Mouse (Mus musculus): ENCODE measurements around the gene Kcnmb1. TPM values are rescaled to one million over a fixed set of nuclear protein-coding genes. Genes with fewer than 3 reads are reported as not detected.

Gene Kcnmb1
- polyA plus RNA-seq, 1 experiment from 2014 or later: 2.1 TPM

GRCm38 (mm10) chr11:33955982-33956381, 6.8 kb upstream of the Kcnmb1 start:
- ATAC-seq: no peak
- 52% methylated on average over 4 of the region's 4 CpGs for WGBS
- H3K27ac ChIP-seq (ENCODE audit: low read length): no peak overlapping the region

GRCm38 (mm10) chr11:33956623-33957022, 6.2 kb upstream of the Kcnmb1 start:
- Histone ChIP-seq H3K36me3 (ENCODE audit: control insufficient read depth, insufficient read depth, low read length) (no peaks in the 10 kb centered on the region), H3K9me3 (ENCODE audit: control insufficient read depth, low read length) (no peaks in the 10 kb centered on the region), H3K4me1 (ENCODE audit: control insufficient read depth, insufficient read depth, low read length) (peaks cover 8% of the 10 kb centered on the region; the same call in 1 of the 2 replicates), H3K9ac (ENCODE audit: low read depth, low read length) (no peak overlapping the region), H3K27me3 (replicated peaks; ENCODE audit: control insufficient read depth, insufficient read depth, low read length) (no peaks in the 10 kb centered on the region), H3K27ac (ENCODE audit: low read length) (no peak overlapping the region), H3K4me3 (ENCODE audit: low read length) (no peak overlapping the region), H3K4me2 (ENCODE audit: low read depth, low read length) (no peak overlapping the region)
- 78% methylated on average over 5 of the region's 5 CpGs for WGBS
- no peak for ATAC-seq

More at GRCm38 (mm10) chr11:33955982-33956381, 6.8 kb upstream of the Kcnmb1 start:
- no peaks in the 10 kb centered on the region for H3K27me3 ChIP-seq (replicated peaks; ENCODE audit: control insufficient read depth, insufficient read depth, low read length)
- no peak overlapping the region for H3K4me2 ChIP-seq (ENCODE audit: low read depth, low read length)
- no peaks in the 10 kb centered on the region for H3K9me3 ChIP-seq (ENCODE audit: control insufficient read depth, low read length)
- no peaks in the 10 kb centered on the region for H3K36me3 ChIP-seq (ENCODE audit: control insufficient read depth, insufficient read depth, low read length)
- H3K4me3 ChIP-seq (ENCODE audit: low read length): no peak overlapping the region
- H3K9ac ChIP-seq (ENCODE audit: low read depth, low read length): no peak overlapping the region
- H3K4me1 ChIP-seq (ENCODE audit: control insufficient read depth, insufficient read depth, low read length): peaks cover 8% of the 10 kb centered on the region; the same call in 1 of the 2 replicates

GRCm38 (mm10) chr11:33957595-33957994, 5.2 kb upstream of the Kcnmb1 start:
- H3K27ac ChIP-seq (ENCODE audit: low read length): no peak overlapping the region
- no peaks in the 10 kb centered on the region for H3K27me3 ChIP-seq (replicated peaks; ENCODE audit: control insufficient read depth, insufficient read depth, low read length)
- H3K9ac ChIP-seq (ENCODE audit: low read depth, low read length): no peak overlapping the region
- peaks cover under 1% of the 10 kb centered on the region; the same call in 1 of the 2 replicates for H3K4me1 ChIP-seq (ENCODE audit: control insufficient read depth, insufficient read depth, low read length)
- H3K4me3 ChIP-seq (ENCODE audit: low read length): no peak overlapping the region
- H3K4me2 ChIP-seq (ENCODE audit: low read depth, low read length): no peak overlapping the region
- no peaks in the 10 kb centered on the region for H3K9me3 ChIP-seq (ENCODE audit: control insufficient read depth, low read length)
- ATAC-seq: no peak
- no peaks in the 10 kb centered on the region for H3K36me3 ChIP-seq (ENCODE audit: control insufficient read depth, insufficient read depth, low read length)
- 71% methylated on average over 6 of the region's 6 CpGs for WGBS

- no peak for ATAC-seq
- H3K9me3 ChIP-seq (ENCODE audit: control insufficient read depth, low read length): no peaks in the 10 kb centered on the region
Measured at GRCm38 (mm10) chr11:33958713-33959112, 4.1 kb upstream of the Kcnmb1 start.

GRCm38 (mm10) chr11:33962178-33962577, 635 bp upstream of the Kcnmb1 start:
- Histone ChIP-seq H3K36me3 (ENCODE audit: control insufficient read depth, insufficient read depth, low read length) (no peaks in the 10 kb centered on the region), H3K4me1 (ENCODE audit: control insufficient read depth, insufficient read depth, low read length) (0 out of 2 replicates have a peak, but pooled peaks cover 3% of the 10 kb centered on the region), H3K27ac (ENCODE audit: low read length) (peak overlapping the region; percentile 79), H3K9ac (ENCODE audit: low read depth, low read length) (no peak overlapping the region), H3K9me3 (ENCODE audit: control insufficient read depth, low read length) (no peaks in the 10 kb centered on the region), H3K4me3 (ENCODE audit: low read length) (no peak overlapping the region), H3K4me2 (ENCODE audit: low read depth, low read length) (no peak overlapping the region), H3K27me3 (replicated peaks; ENCODE audit: control insufficient read depth, insufficient read depth, low read length) (no peaks in the 10 kb centered on the region)
- ATAC-seq: 0 out of 2 replicates have a peak, but pooled peaks have one; percentile 36
- 40% methylated on average over 7 of the region's 7 CpGs for WGBS

More at GRCm38 (mm10) chr11:33958713-33959112, 4.1 kb upstream of the Kcnmb1 start:
- no peaks in the 10 kb centered on the region for H3K27me3 ChIP-seq (replicated peaks; ENCODE audit: control insufficient read depth, insufficient read depth, low read length)
- H3K27ac ChIP-seq (ENCODE audit: low read length): no peak overlapping the region
- H3K4me2 ChIP-seq (ENCODE audit: low read depth, low read length): no peak overlapping the region
- H3K36me3 ChIP-seq (ENCODE audit: control insufficient read depth, insufficient read depth, low read length): no peaks in the 10 kb centered on the region
- H3K4me1 ChIP-seq (ENCODE audit: control insufficient read depth, insufficient read depth, low read length): 0 out of 2 replicates have a peak, but pooled peaks cover 3% of the 10 kb centered on the region
- H3K9ac ChIP-seq (ENCODE audit: low read depth, low read length): no peak overlapping the region
- H3K4me3 ChIP-seq (ENCODE audit: low read length): no peak overlapping the region
- WGBS: 78% methylated on average over 8 of the region's 8 CpGs

- peaks cover 3% of the 10 kb centered on the region; the same call in 1 of the 2 replicates for H3K4me1 ChIP-seq (ENCODE audit: control insufficient read depth, insufficient read depth, low read length)
- no peaks in the 10 kb centered on the region for H3K36me3 ChIP-seq (ENCODE audit: control insufficient read depth, insufficient read depth, low read length)
- ATAC-seq: no peak
- no peaks in the 10 kb centered on the region for H3K9me3 ChIP-seq (ENCODE audit: control insufficient read depth, low read length)
- WGBS: 58% methylated on average over 2 of the region's 2 CpGs
- no peaks in the 10 kb centered on the region for H3K27me3 ChIP-seq (replicated peaks; ENCODE audit: control insufficient read depth, insufficient read depth, low read length)
- H3K4me2 ChIP-seq (ENCODE audit: low read depth, low read length): no peak overlapping the region
- no peak overlapping the region for H3K9ac ChIP-seq (ENCODE audit: low read depth, low read length)
- no peak overlapping the region for H3K27ac ChIP-seq (ENCODE audit: low read length)
- H3K4me3 ChIP-seq (ENCODE audit: low read length): no peak overlapping the region
Measured at GRCm38 (mm10) chr11:33965380-33965779, 2.6 kb downstream of the Kcnmb1 start.

- WGBS: 79% methylated on average over 4 of the region's 4 CpGs
- no peak overlapping the region for H3K27ac ChIP-seq (ENCODE audit: low read length)
- H3K4me1 ChIP-seq (ENCODE audit: control insufficient read depth, insufficient read depth, low read length): peaks cover 3% of the 10 kb centered on the region; the same call in 1 of the 2 replicates
- no peak overlapping the region for H3K9ac ChIP-seq (ENCODE audit: low read depth, low read length)
- no peak for ATAC-seq
- H3K4me3 ChIP-seq (ENCODE audit: low read length): no peak overlapping the region
- no peaks in the 10 kb centered on the region for H3K9me3 ChIP-seq (ENCODE audit: control insufficient read depth, low read length)
- H3K27me3 ChIP-seq (replicated peaks; ENCODE audit: control insufficient read depth, insufficient read depth, low read length): no peaks in the 10 kb centered on the region
- no peak overlapping the region for H3K4me2 ChIP-seq (ENCODE audit: low read depth, low read length)
- no peaks in the 10 kb centered on the region for H3K36me3 ChIP-seq (ENCODE audit: control insufficient read depth, insufficient read depth, low read length)
Measured at GRCm38 (mm10) chr11:33967708-33968107, 4.9 kb downstream of the Kcnmb1 start.

- H3K27ac ChIP-seq (ENCODE audit: low read length): no peak overlapping the region
- 64% methylated on average over 3 of the region's 3 CpGs for WGBS
- no peak overlapping the region for H3K4me3 ChIP-seq (ENCODE audit: low read length)
- no peak overlapping the region for H3K4me2 ChIP-seq (ENCODE audit: low read depth, low read length)
- H3K4me1 ChIP-seq (ENCODE audit: control insufficient read depth, insufficient read depth, low read length): no peaks in the 10 kb centered on the region; the same call in 1 of the 2 replicates
- ATAC-seq: 0 out of 2 replicates have a peak, but pooled peaks have one; percentile 38
- H3K9me3 ChIP-seq (ENCODE audit: control insufficient read depth, low read length): no peaks in the 10 kb centered on the region
- no peaks in the 10 kb centered on the region for H3K27me3 ChIP-seq (replicated peaks; ENCODE audit: control insufficient read depth, insufficient read depth, low read length)
- H3K9ac ChIP-seq (ENCODE audit: low read depth, low read length): no peak overlapping the region
- H3K36me3 ChIP-seq (ENCODE audit: control insufficient read depth, insufficient read depth, low read length): no peaks in the 10 kb centered on the region
Measured at GRCm38 (mm10) chr11:33969199-33969598, 6.4 kb downstream of the Kcnmb1 start.

GRCm38 (mm10) chr11:33972114-33972513, 9.3 kb downstream of the Kcnmb1 start:
- WGBS: 83% methylated on average over 7 of the region's 7 CpGs
- no peak for ATAC-seq

More at GRCm38 (mm10) chr11:33972114-33972513, 9.3 kb downstream of the Kcnmb1 start:
- H3K4me2 ChIP-seq (ENCODE audit: low read depth, low read length): no peak overlapping the region
- no peak overlapping the region for H3K4me3 ChIP-seq (ENCODE audit: low read length)
- H3K27me3 ChIP-seq (replicated peaks; ENCODE audit: control insufficient read depth, insufficient read depth, low read length): no peaks in the 10 kb centered on the region
- H3K4me1 ChIP-seq (ENCODE audit: control insufficient read depth, insufficient read depth, low read length): no peaks in the 10 kb centered on the region; the same call in 1 of the 2 replicates
- no peak overlapping the region for H3K27ac ChIP-seq (ENCODE audit: low read length)
- H3K9ac ChIP-seq (ENCODE audit: low read depth, low read length): no peak overlapping the region
- no peaks in the 10 kb centered on the region for H3K9me3 ChIP-seq (ENCODE audit: control insufficient read depth, low read length)
- H3K36me3 ChIP-seq (ENCODE audit: control insufficient read depth, insufficient read depth, low read length): no peaks in the 10 kb centered on the region
